Comparison of ENCODE assay signal across 28 mouse cellular contexts in genomic region chr6:115374871-115375852, GRCm38 (mm10). TPM values are rescaled to one million over a fixed set of nuclear protein-coding genes. Genes with fewer than 3 reads are reported as not detected.
A peak's percentile ranks its signal among the peaks of the same experiment; 100 is the strongest.
DNase-seq lines count a peak whose midpoint lies in the region; ATAC-seq and TF ChIP-seq lines count a peak whose summit lies in the region.
"Had no signal": no experiment of that assay in that cellular context is flagged by ENCODE, and none has a peak within 500 bp of the region (broad histone marks: within the 10 kb centered on the region; RNA-seq: fewer than 3 reads in every experiment).

No protein-coding gene starts in this region.

- H3K36me3 ChIP-seq in stomach, postnatal 0 days (ENCODE audit: control insufficient read depth, insufficient read depth, low read length), result no peaks in the 10 kb centered on the region
- H3K36me3 ChIP-seq: embryonic facial prominence, embryonic 12.5 days; hindbrain, embryonic 10.5 days; kidney, embryonic 15.5 days; limb, embryonic 10.5 days; limb, embryonic 15.5 days; liver, embryonic 15.5 days had no signal

- H3K4me3 ChIP-seq in bone marrow macrophage, adult 2 months (ENCODE audit: insufficient read depth, low read length), result no peak overlapping the region
- no peak overlapping the region for H3K4me3 ChIP-seq in stomach, postnatal 0 days (ENCODE audit: low read depth, low read length)
- H3K4me3 ChIP-seq: embryonic facial prominence, embryonic 12.5 days; hindbrain, embryonic 10.5 days; kidney, embryonic 15.5 days; limb, embryonic 10.5 days; limb, embryonic 15.5 days; liver, embryonic 15.5 days had no signal

- peaks cover 25% of the 10 kb centered on the region for H3K4me1 ChIP-seq in bone marrow macrophage, adult 2 months (ENCODE audit: control insufficient read depth, insufficient read depth, low read length)
- no peaks in the 10 kb centered on the region for H3K4me1 ChIP-seq in stomach, postnatal 0 days (replicated peaks; ENCODE audit: control insufficient read depth, insufficient read depth)
- H3K4me1 ChIP-seq: embryonic facial prominence, embryonic 12.5 days; hindbrain, embryonic 10.5 days; kidney, embryonic 15.5 days; limb, embryonic 10.5 days; limb, embryonic 15.5 days; liver, embryonic 15.5 days had no signal

- intact Hi-C loops in left cerebral cortex, postnatal 10 days (cut with DNase I), result no loop called here

- TF ChIP-seq POLR2A in bone marrow macrophage, adult 2 months (IDR thresholded peaks at IDR 0.05; ENCODE audit: borderline replicate concordance, low read depth, low read length), result no peak

- no peak for TF ChIP-seq CTCF in bone marrow macrophage, adult 2 months (IDR thresholded peaks at IDR 0.05; ENCODE audit: low read depth, low read length)
- 0 out of 2 replicates have a peak, but pooled peaks have one; percentile 15 for TF ChIP-seq CTCF in stomach, postnatal 0 days (IDR thresholded peaks at IDR 0.05; ENCODE audit: low read depth)

- ATAC-seq in megakaryocyte, adult 5-6 weeks (ENCODE audit: poor library complexity, severe bottlenecking), result peak; percentile 91
- ATAC-seq in stomach, postnatal 0 days (ENCODE audit: low FRiP score, low TSS enrichment), result no peak
- ATAC-seq: forebrain, embryonic 14.5 days; hindbrain, embryonic 16.5 days had no signal

- DNase-seq in lung, postnatal 36 days, result peak; percentile 15
- no peak for DNase-seq in lung, adult 18-20 months
- DNase-seq in stomach, postnatal 0 days (ENCODE audit: low spot score), result no peak
- DNase-seq in gastrocnemius, postnatal 25 days, result no peak
- DNase-seq in left cerebral cortex, postnatal 10 days (ENCODE audit: extremely low spot score in 1 of 2, low spot score in 2 of 2), result no peak
- no peak for DNase-seq in embryo, embryonic 10.5 days (ENCODE audit: low spot score)
- DNase-seq: adrenal gland, postnatal 14 days; cerebellum, adult 8-10 months; cerebellum, postnatal 25 days; embryo, embryonic 11 days; gastrocnemius, postnatal 36 days; heart, postnatal 14 days; kidney, adult 18-20 months; kidney, postnatal 25 days; midbrain, embryonic 14.5 days; right cerebral cortex, adult 18-20 months; spleen, adult 18-20 months; thymus, postnatal 4 days had no signal

- TF ChIP-seq EP300 in stomach, postnatal 0 days (optimal IDR thresholded peaks at IDR 0.05), result no peak

- H3K9me3 ChIP-seq in stomach, postnatal 0 days (ENCODE audit: control insufficient read depth, low read length), result no peaks in the 10 kb centered on the region
- H3K9me3 ChIP-seq: embryonic facial prominence, embryonic 12.5 days; hindbrain, embryonic 10.5 days; kidney, embryonic 15.5 days; limb, embryonic 10.5 days; limb, embryonic 15.5 days; liver, embryonic 15.5 days had no signal

- H3K27me3 ChIP-seq in stomach, postnatal 0 days (ENCODE audit: control insufficient read depth, insufficient read depth, low read length), result no peaks in the 10 kb centered on the region
- H3K27me3 ChIP-seq: embryonic facial prominence, embryonic 12.5 days; kidney, embryonic 15.5 days; limb, embryonic 15.5 days; liver, embryonic 15.5 days had no signal

- H3K9ac ChIP-seq in stomach, postnatal 0 days (ENCODE audit: low read length), result no peak overlapping the region
- H3K9ac ChIP-seq: embryonic facial prominence, embryonic 12.5 days; kidney, embryonic 15.5 days; limb, embryonic 15.5 days; liver, embryonic 15.5 days had no signal

- WGBS in stomach, postnatal 0 days, result 84% methylated on average over 5 of the region's 5 CpGs

- H3K27ac ChIP-seq in bone marrow macrophage, adult 2 months (ENCODE audit: insufficient read depth, low read depth, low read length), result peak overlapping the region; percentile 86
- no peak overlapping the region for H3K27ac ChIP-seq in stomach, postnatal 0 days (replicated peaks)
- H3K27ac ChIP-seq: embryonic facial prominence, embryonic 12.5 days; hindbrain, embryonic 10.5 days; kidney, embryonic 15.5 days; limb, embryonic 10.5 days; limb, embryonic 15.5 days; liver, embryonic 15.5 days had no signal

- H3K4me2 ChIP-seq in stomach, postnatal 0 days (replicated peaks; ENCODE audit: low read depth), result no peak overlapping the region
- H3K4me2 ChIP-seq: embryonic facial prominence, embryonic 12.5 days; kidney, embryonic 15.5 days; limb, embryonic 15.5 days; liver, embryonic 15.5 days had no signal

RNA-seq across cellular contexts. Expression of gene Pparg, which starts 14.4 kb away (rescaled TPM):
- 32.2 and 41.1 TPM in 2 replicates for polyA plus RNA-seq in bone marrow macrophage, adult 2 months (2012; ENCODE audit: insufficient read depth, insufficient read length, missing spikeins)
- 2.8 and 6.5 TPM in 2 replicates for total RNA-seq in megakaryocyte, adult 5-6 weeks (2015)
- 2.0 and 2.7 TPM in 2 replicates for total RNA-seq in megakaryocyte, adult 5-6 weeks (2017)
- 44.4 and 47.8 TPM in 2 replicates for polyA plus RNA-seq in stomach, postnatal 0 days (2015; fragmentation: Nextera tagmentation; extraction: Ambion mirVana)
- total RNA-seq in gastrocnemius, postnatal 25 days (2021), result 1 to 10 TPM; 1.8 to 9.2 TPM
- 1 to 10 TPM; 2.8 to 3.7 TPM for total RNA-seq in left cerebral cortex, postnatal 10 days (2021)
- polyA plus RNA-seq: forebrain, embryonic 14.5 days had no signal
